Mouse (Mus musculus): ENCODE measurements around the gene Pex5. TPM values are rescaled to one million over a fixed set of nuclear protein-coding genes. Genes with fewer than 3 reads are reported as not detected.

Pex5 gene
- total RNA-seq, 2 experiments from 2014 or later = 89.5 to 96.9 TPM

DNA sequence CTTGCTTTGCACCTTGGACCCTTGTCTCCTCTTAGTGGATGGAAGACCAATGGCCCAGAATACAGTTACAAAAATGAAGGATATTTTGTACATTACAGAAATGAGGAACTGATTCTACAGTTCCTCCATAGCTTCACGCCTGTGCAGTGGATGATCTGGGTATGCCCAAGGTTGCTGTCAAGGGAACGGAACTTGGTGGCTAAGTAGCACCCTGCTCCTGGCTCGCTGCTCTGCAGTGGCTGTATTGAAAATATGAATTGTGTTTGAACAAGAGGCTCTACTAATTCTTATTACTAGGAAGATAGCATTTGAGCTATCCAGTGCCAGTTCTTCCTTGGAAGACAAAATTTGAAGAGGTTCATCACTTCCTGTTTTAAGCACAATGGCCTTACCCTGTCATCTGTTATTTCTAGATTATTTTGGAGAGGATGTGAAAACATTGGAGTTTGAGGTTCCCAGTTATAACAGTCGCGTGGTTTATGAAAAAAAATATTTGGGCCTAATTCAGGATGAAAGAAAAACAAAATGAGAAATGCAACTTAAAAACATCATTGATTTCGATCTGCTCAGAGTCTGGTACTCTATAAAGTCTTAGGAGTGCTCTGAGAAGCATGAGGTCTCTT lies 41.2 kb downstream of the Pex5 start:
- no peak for DNase-seq

DNA sequence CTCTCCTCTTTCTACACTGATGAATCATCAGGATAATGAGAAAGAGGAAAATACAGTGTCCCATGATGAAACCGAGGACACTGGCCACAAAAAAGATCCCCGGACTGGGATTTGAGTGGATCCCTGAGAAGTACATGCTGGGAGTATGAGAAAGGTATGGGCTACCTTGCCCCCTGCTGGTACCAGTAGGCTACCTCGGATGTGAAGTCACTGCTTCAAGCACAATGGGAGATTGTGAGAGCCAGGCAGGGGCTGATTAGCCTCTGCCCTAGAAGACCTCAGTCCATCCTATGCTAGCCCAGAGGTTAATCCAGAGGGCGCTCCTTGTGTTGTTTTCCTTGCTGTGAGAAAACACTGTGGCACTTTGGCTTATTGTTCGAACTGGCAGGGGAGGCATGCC lies 50.5 kb downstream of the Pex5 start:
- DNase-seq = no peak

DNA sequence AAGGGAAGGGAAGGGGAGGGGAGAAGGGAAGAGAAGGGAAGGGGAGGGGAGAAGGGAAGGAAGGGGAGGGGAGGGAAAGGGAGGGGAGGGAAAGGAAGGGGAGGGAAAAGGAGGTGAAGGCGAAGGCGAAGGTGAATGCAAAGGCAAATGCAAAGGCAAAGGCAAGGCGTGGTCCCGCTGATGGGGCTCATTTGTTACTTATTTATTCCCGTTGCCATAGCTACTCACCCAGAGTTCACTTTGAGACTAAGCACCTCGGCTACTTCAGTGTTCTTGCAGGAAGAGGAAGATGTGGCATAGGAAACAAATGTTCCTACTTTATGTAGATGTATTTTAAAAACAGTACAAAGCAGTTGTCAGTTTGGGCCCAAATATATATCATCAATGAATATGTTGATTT lies 54.3 kb downstream of the Pex5 start:
- no peak for DNase-seq

DNA sequence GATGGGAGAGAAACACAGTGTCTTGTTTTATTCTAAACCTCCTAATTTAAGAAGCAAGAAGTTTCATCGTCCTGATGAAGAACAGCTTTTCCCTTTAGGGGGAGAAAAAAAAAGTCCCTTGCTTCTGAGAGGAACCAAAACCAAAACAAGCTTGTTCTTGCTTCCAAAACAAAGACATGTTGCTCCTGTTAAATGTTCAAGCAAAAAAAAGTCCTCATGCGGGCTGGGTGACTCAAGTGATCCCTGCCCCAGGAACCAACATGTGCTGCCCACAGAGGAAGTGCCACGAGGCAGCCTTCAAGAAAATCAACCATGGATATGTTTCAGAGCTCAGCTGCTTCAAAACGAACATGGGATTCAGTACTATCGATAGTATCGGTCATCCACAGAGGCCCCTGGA lies 55.9 kb downstream of the Pex5 start:
- no peak for DNase-seq

DNA sequence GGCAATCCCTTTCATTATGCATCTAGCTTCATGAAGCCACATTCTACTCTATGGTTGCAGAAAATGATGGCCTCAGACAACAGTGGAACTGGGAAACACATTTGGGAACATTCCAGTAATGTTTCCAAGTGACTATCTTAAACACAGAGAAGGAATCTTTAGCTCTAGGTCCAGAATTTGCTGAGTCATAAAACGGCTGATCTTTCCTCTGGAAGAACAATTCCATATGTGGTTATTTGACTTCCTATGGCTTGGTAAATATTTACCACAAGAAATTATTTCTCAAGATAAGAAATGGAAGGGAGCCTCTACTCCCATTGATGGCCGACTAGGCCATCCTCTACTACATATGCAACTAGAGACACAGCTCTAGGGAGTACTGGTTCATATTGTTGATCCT lies 61.6 kb downstream of the Pex5 start:
- DNase-seq = no peak

Other genes starting within 250 kb of the Pex5 start
- not detected for gene Vmn2r27, start 183.2 kb downstream of the Pex5 start, total RNA-seq (2021)
- 10 to 100 TPM in 1 of 2 experiments, 1 to 10 TPM in 1; 4.7 to 15.5 TPM for gene Cd163, start 110.4 kb downstream of the Pex5 start, total RNA-seq (2021)
- 10 to 100 TPM; 54.9 to 78.2 TPM for gene Clstn3, start 49.7 kb upstream of the Pex5 start, total RNA-seq (2021)
- 10 to 100 TPM; 11.8 to 15.5 TPM for gene C1rl, start 78.0 kb upstream of the Pex5 start, total RNA-seq (2021)
- 10 to 100 TPM; 38.7 to 52.4 TPM for gene C1ra, start 97.3 kb upstream of the Pex5 start, total RNA-seq (2021)
- gene C1s1, start 127.3 kb upstream of the Pex5 start, total RNA-seq (2021) = 10 to 100 TPM; 46.2 to 61.5 TPM
- gene C1rb, start 155.2 kb upstream of the Pex5 start, total RNA-seq (2021) = 1 to 10 TPM; 5.8 to 7.8 TPM
- gene C1s2, start 221.0 kb upstream of the Pex5 start, total RNA-seq (2021) = 1 to 10 TPM; 2.4 to 2.6 TPM
- 100 to 1,000 TPM in 1 of 2 experiments, 10 to 100 TPM in 1; 77.0 to 113 TPM for gene Lpcat3, start 248.0 kb upstream of the Pex5 start, total RNA-seq (2021)

All from adrenal gland, postnatal 36 days (tissue).